Comparison of ENCODE assay signal across 8 mouse cellular contexts in genomic region chr12:79297121-79297576, GRCm38 (mm10). TPM values are rescaled to one million over a fixed set of nuclear protein-coding genes. Genes with fewer than 3 reads are reported as not detected.
DNase-seq lines count a peak whose midpoint lies in the region; ATAC-seq and TF ChIP-seq lines count a peak whose summit lies in the region.

TSS of gene Rad51b (plus strand) at chr12:79297282.

- peak within 1 kb of the TSS; percentile 88 for H3K27ac ChIP-seq in hindbrain, embryonic 10.5 days
- peak within 1 kb of the TSS; percentile 71 for H3K27ac ChIP-seq in lung, postnatal 0 days (ENCODE audit: low read length)

- peak; percentile 89 for ATAC-seq in frontal cortex, adult (ENCODE audit: low TSS enrichment)
- peak; percentile 77 for ATAC-seq in lung, postnatal 0 days

- no peak for TF ChIP-seq CTCF in lung, postnatal 0 days (IDR thresholded peaks at IDR 0.05)

- peak within 1 kb of the TSS; percentile 62; the same call in 1 of the 2 replicates for H3K9ac ChIP-seq in lung, postnatal 0 days (replicated peaks; ENCODE audit: low read depth)

- H3K36me3 ChIP-seq in hindbrain, embryonic 10.5 days: peaks cover 6% of the 10 kb centered on the region; the same call in 1 of the 2 replicates
- H3K36me3 ChIP-seq in lung, postnatal 0 days (ENCODE audit: insufficient read depth, low read length): 0 out of 2 replicates have a peak, but pooled peaks cover 5% of the 10 kb centered on the region

- no peak for TF ChIP-seq EP300 in lung, postnatal 0 days (IDR thresholded peaks at IDR 0.05)

- H3K27me3 ChIP-seq in hindbrain, embryonic 10.5 days (ENCODE audit: insufficient read depth, poor library complexity, severe bottlenecking): no peaks in the 10 kb centered on the region
- no peaks in the 10 kb centered on the region for H3K27me3 ChIP-seq in lung, postnatal 0 days (replicated peaks; ENCODE audit: insufficient read depth, low read length)

- DNase-seq in Muller cell, postnatal 12 days (ENCODE audit: inconsistent ontology term): peak; percentile 85
- peak; percentile 79 for DNase-seq in cerebellum, adult 9-10 months
- DNase-seq in hindbrain, embryonic 10.5 days (ENCODE audit: low spot score): peak; percentile 84
- DNase-seq in layer of hippocampus, adult 9-11 months: peak; percentile 84
- peak; percentile 96 for DNase-seq in lung, postnatal 0 days (ENCODE audit: low spot score)
- peak; percentile 56 for DNase-seq in ovary, postnatal 14 days (ENCODE audit: low spot score)
- peak; percentile 78 for DNase-seq in thymus, postnatal 14 days

- WGBS in hindbrain, embryonic 10.5 days: under 1% methylated on average over 21 of the region's 21 CpGs
- WGBS in lung, postnatal 0 days: under 1% methylated on average over 21 of the region's 21 CpGs

- peaks cover 26% of the 10 kb centered on the region for H3K4me1 ChIP-seq in hindbrain, embryonic 10.5 days (replicated peaks)
- H3K4me1 ChIP-seq in lung, postnatal 0 days (ENCODE audit: insufficient read depth, low read depth, low read length): peaks cover 6% of the 10 kb centered on the region; the same call in 1 of the 2 replicates

- peak within 1 kb of the TSS; percentile 87 for H3K4me2 ChIP-seq in lung, postnatal 0 days (replicated peaks; ENCODE audit: low read depth, low read length)

- H3K9me3 ChIP-seq in hindbrain, embryonic 10.5 days: no peaks in the 10 kb centered on the region
- no peaks in the 10 kb centered on the region for H3K9me3 ChIP-seq in lung, postnatal 0 days (ENCODE audit: low read length)

- H3K4me3 ChIP-seq in hindbrain, embryonic 10.5 days: peak within 1 kb of the TSS; percentile 83
- H3K4me3 ChIP-seq in lung, postnatal 0 days (ENCODE audit: low read depth, low read length): peak within 1 kb of the TSS; percentile 71

RNA-seq across cellular contexts. Expression of gene Rad51b, which starts in this region (rescaled TPM):
- 6.6 and 7.9 TPM in 2 replicates for polyA plus RNA-seq in hindbrain, embryonic 10.5 days (2016; fragmentation: Nextera tagmentation; extraction: Ambion mirVana)
- 1.3 and 1.5 TPM in 2 replicates for polyA plus RNA-seq in lung, postnatal 0 days (2015; fragmentation: Nextera tagmentation; extraction: Ambion mirVana)

Comparison
In these comparisons a context has a peak if more than half of its experiments do, and no peak if none do; other contexts are left out.
1. Peak in every context shown above with its lines: DNase-seq, ATAC-seq, H3K4me3 ChIP-seq and H3K27ac ChIP-seq.